Mouse (Mus musculus): ENCODE measurements around the gene Mcpt8.
"Not testable (repeated sequence)": the region's sequence is repeated elsewhere in the genome, so short reads cannot be mapped to it uniquely, and the experiment has no call there.

Mcpt8 gene

DNA sequence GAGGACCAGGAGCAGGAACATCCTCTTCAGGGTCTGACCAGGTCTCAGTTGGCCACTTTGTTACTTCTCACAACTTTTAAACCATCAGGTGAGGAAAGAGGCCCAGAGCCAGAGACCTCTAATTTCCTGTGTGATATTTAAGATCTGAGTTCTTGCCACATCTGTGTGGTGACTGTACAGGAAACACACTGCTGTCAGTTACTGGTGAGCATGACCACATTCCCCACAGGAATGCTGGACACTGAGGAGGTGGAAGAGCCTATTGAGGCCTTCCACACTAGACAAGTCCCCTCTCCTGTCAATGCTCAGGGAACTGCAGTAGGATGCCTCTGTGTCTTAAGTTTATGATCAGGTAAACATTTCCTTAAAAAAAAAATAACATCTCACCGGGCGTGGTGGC, at the start of gene Mcpt8:
TSS of gene Mcpt8 (minus strand) at position 107 of the 400 bp plus-strand sequence.
- DNase-seq (ENCODE audit: low spot score), result no peak

DNA sequence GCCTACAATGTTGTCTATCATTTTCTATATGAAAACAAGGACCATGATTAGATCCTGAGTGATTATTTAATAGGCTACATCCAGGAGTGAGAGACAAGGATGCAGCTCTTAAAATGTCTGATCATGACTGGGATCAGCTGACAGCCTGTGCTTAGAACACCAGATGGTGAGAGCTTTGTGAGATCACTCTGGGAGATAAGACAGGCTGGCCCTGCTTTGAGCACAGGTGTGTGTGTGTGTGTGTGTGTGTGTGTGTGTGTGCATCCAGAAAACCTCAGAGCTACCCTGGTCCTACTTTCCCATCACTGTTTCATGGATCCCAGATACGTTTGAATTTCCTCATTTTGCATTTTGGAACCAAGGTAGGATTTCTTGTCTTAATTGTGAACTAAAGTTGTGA, 48.6 kb upstream of the Mcpt8 start:
- DNase-seq (ENCODE audit: low spot score), result not testable (repeated sequence)

DNA sequence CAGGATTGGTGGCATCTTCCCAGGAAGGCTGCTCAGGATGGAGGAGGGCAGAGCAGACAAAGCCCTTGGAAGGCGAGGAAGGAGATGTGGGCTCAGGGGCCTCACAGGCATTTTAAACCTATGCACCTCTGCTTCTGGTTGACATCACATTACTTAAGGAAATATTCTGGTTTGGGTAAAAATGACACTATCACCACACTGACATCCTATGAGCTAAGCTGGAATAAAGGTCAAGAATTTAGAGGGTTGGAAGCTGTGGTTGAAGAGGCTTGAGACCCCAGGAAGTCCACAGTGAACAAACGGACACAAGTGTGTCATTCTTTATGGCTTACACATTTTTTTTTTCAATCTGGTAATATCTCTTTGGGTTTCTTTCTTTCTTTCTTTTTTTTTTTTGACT, 47.4 kb upstream of the Mcpt8 start, which contains the start of gene Gzmd:
TSS of gene Gzmd (minus strand) at position 101 of the 400 bp plus-strand sequence.
- DNase-seq (ENCODE audit: low spot score), result not testable (repeated sequence)

DNA sequence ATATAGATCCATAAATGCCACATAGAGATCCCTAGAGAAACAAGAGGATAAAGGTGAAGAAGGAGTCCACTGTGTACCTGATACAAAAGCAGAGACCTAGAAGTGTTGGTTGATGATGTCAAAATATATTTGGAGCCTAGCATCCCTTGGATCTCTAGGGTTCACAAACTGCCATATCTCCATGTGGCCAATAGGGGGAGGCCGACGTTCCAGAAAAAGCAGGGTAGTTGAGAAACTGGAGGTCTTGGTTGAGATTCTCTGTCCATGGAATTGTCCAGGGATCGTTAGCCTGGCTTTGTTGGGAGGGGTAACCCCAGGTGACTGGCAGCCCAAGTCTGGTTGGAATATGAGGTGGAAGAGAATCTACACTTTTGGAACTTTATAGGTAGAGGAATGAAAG, 43.3 kb upstream of the Mcpt8 start:
- DNase-seq (ENCODE audit: low spot score), result no peak

DNA sequence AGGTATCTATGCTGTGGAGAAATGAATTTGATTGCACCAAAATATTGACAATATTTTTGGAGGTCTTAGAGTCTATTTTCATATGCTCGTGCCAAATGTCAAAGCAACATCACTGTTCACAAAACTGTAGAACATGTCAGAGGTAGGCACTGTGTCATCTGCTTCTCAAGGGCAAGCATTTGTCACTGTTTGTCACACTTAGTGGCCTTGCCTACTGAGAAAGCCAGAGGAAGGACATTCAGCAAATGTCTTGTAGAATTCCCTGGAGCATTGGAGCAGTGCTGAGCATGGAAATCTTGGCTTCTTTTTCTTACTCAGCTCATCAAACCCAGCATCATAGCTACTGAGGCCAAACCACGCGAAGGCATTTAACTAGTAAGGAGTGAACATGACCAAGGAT, 38.4 kb upstream of the Mcpt8 start:
- no peak for DNase-seq (ENCODE audit: low spot score)

DNA sequence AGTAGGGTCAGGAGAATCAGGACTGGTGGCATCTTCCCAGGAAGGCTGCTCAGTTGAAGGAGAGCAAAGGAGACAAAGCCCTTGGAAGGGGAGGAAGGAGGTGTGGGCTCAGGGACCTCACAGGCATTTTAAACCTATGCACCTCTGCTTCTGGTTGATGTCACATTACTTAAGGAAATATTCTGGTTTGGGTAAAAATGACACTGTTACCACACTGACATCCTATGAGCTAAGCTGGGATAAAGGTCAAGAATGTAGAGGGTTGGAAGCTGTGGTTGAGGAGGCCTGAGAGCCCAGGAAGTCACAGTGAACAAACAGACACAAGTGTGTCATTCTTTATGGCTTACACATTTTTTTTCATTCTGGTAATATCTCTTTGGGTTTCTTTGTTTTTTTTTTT, 35.5 kb upstream of the Mcpt8 start, which contains the start of gene Gzme:
TSS of gene Gzme (minus strand) at position 101 of the 400 bp plus-strand sequence.
- no peak for DNase-seq (ENCODE audit: low spot score)

DNA sequence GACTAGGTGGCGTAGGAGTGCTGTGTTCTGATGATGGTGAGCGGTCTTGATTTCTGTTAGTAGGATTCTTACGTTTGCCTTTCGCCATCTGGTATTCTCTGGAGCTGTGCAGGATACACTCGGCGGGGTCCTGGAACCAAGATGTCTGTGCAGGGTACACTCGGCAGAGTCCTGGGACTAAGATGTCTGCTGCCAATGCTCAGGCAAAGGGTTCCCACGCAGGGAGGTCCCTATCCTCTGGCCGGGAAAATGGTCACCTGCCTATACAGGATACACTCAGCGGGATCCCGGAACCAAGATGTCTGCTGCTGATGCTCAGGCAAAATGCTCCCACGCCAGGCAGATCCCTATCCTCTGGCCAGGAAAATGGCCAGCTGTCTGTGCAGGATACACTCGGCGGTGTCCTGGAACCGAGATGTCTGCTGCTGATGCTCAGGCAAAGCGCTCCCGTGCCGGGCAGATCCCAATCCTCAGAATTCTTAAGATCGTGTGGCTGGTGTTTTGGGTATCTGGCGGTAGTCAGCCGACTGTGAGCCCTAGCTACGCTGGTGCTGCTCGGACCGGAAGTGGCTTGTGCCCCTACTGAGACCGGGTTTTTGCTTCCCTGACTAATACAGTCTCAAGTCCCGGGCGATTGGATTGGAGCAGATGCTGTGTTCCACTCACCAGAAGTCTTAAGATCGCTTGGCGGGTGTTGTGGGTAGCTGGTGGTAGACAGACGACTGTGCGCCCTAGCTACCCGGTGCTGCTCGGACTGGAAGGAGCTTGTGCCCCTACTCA, 30.6 kb upstream of the Mcpt8 start:
- not testable (repeated sequence) for DNase-seq (ENCODE audit: low spot score)

DNA sequence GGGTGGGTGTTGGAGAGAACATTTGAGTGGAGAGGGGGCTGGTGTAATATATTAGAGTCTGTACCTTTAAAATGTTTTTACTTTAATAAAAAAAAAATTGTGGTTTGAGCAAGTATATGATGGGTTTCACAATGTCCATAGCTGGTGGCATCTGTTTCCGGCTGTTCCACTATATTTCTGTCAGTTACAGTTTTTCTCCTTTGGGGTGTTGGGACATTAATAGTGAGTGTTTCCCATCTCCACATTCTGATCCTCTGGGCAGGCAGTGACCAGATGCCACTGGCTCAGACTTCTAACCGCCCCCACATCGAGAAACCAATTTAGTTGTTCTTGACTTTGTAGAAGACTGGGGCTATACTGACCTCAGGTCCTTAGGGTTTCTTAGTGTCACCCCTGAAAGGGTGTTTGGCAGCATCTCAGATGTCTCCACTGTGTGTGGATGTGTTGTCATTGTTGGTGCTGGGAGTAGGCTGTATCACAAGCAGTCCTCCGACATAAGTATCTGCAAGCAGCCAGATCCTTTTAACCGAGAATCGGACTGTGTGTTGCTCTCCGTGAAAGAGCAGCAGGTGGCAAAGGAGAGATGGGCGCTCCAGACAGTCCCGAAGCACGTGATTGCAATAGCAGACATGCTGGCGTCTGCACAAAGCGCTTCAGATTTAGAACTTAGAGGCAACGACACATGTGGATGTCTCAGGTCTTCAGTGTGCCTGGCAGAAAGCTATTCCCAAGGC, 20.5 kb upstream of the Mcpt8 start:
- no peak for DNase-seq (ENCODE audit: low spot score)

DNA sequence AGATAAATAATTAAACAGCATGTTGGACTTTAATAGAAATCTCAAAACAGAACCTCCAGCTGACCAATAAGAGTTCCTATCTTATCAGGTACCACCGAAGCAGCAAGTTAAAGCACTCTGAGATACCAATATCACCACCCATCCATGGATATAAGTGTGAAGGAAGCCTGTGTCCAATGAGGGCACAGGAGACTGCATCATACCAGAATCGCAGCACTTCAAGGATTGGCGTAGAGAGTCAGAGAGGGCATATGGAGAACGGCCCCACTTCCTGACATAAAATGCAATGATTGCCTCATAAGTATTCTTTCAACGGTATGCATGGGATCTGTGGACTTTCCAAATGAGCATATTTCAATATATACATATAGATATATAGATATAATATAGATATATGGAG, 19.9 kb upstream of the Mcpt8 start:
- no peak for DNase-seq (ENCODE audit: low spot score)

DNA sequence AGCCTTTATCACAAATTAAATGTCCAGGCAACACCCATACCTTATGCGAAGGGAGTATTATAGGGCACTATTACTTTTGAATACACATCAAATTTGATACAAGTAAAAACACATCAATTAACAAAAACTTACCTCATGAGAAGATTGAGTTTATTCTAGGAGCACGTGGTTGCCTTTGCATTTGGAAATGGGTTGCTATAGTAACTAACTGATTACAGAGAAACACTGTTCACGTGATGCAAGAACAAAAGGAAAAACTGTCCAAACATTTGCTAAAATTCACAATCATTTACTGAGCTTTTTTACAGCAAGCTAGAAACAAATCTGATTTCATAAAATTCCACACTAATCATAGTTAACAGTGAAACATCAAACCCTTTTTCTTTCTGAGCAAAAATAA, 18.4 kb upstream of the Mcpt8 start:
- DNase-seq (ENCODE audit: low spot score), result no peak

DNA sequence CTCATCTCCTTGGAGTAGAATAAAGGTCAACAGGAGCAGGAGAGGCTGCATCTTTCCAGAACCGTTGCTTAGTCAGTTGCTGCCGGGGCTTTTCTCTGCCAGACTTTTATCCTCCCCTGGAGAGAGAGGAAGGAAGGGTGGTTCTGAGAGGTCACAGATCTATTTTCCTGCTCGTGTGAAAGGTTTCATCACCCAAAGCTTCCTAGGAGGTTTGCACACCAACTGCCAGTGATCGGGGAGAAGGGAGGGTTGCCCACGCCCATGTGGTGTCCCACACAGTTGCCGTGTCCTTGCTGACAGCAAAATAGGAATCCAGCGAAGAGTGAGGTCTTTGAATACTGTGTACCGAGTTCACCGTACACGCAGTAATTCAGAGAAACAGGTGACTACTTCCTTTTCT, 17.3 kb upstream of the Mcpt8 start, which contains the start of gene Ctsg:
TSS of gene Ctsg (minus strand) at position 189 of the 400 bp plus-strand sequence.
- DNase-seq (ENCODE audit: low spot score), result no peak

DNA sequence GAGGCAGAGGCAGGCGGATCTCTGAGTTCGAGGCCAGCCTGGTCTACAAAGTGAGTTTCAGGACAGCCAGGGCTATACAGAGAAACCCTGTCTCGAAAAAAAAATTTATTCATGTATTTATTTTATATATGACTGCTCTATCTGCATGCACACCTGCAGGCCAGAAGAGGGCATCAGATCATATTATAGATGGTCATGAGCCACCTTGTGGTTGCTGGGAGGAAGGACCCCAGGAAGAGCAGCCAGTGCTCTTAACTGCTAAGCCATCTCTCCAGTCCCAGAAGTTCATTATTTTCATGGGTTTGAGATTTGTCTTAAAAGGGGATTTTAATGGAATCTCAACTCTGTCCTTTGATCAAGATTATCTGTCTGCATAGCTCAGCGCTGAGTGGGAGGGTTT, 13.9 kb upstream of the Mcpt8 start:
- no peak for DNase-seq (ENCODE audit: low spot score)

DNA sequence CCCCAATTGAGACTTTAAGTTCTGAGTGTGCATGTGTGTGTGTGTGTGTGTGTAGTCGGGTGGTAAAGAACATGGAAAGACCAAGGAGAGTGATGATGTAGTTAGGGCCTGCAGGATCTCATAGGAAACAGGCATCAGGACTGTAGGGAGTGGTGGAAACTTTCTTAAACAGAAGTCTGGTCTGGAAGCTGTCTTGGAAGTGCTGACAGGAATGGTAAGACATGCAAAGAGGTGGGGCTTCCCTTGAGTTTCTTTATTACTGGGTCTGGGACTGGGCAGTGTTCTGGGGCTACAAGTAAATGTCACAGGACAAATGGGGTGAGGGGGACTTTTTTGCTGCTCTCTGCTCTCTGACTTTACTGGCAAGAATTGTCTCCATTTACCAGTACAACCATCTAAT, 12.5 kb upstream of the Mcpt8 start:
- no peak for DNase-seq (ENCODE audit: low spot score)

DNA sequence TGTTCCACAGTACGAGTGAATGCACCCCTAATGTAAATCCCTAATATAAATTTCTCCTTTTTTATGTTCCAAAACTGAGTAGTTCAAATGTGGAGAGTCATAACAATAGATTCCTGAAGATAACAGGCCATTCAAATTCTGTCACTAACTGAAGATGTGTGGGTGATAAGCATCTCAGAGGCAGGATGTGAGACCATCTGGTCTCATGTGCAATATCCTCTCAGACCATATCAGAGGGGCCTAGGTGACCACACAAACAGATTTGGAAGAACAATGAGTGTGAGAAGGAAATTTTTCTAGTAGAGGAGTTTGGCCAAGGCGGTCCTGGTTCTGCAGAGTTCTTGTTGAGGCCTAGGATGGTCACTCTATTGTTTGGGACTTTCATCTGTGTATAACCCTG, 8.3 kb upstream of the Mcpt8 start:
- no peak for DNase-seq (ENCODE audit: low spot score)

DNA sequence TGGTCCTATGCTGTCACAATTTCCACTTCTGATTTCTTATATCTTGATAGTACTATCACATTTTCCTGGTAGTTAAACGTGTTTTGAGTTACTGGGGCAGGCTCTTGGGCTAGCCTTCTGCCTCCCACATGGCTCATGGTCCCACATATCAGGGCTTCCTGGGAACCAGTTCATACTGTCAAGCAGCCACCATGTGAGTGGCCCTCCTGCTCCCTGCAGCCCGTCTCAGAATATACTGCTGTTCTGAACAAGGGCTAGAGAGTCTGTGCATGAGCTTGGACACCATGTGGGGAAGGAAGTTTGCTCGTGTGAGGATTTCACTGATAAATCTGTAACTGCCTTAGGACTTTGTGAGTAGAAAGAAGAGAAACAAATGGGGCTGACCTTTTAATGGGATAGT, 1.6 kb upstream of the Mcpt8 start:
- DNase-seq (ENCODE audit: low spot score), result no peak

DNA sequence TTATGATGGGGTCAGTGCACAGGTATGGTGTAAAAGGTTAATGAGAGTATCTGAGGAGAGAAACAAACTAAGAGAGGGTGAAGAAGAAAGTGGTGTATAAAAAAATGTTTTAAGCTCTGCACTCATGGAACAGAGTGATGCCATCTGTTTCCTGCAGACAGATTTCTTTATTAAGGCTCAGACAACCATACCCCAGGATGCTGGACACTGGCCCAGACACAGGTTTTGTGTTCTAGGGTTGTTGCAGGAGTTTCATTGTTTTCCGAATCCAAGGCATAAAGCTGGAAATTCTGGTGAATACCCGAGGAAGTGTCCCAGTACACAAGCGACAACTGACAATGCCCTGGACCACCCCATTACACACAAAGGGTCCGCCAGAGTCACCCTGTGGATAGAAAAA, 3.1 kb downstream of the Mcpt8 start:
- no peak for DNase-seq (ENCODE audit: low spot score)

DNA sequence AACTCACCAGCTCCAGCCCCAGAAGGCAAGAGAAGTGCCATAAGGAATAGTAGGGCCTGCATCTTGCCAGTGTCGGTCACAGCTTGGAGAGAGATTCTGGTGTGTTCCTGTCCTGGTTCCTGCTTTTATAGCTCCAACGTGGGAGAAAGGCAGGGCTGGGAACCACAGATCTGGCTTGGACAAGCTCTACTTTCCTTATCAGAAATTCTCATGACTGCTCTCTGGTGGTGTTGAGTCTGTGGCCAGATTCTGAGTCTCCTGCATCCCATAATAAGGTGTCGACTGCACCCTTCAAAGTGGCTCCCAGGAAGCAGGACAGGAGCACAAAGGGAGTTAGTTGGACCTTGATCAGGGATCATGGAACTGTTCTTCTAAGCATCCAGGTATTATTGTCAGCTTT, 22.9 kb downstream of the Mcpt8 start, which contains the start of gene Mcpt4:
TSS of gene Mcpt4 (minus strand) at position 101 of the 400 bp plus-strand sequence.
- not testable (repeated sequence) for DNase-seq (ENCODE audit: low spot score)

DNA sequence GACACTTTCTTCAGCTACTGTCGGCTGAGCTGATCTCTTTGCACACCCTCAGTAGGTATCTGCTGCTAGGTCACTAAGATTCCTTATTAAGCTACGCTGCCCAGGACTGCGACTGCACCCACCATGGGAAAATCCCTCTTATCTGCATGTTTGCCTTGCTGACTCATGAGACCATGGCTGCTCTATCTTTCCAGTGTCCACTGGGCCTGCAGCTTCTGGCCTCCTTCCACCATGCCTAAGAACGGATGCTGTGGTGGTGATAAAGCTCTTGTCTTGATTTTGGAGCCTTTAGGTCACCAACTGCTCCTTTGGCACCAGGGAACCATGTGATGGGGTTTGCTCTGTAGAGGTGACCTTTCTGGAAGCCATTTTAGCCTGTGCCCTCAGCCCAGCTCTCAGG, 27.4 kb downstream of the Mcpt8 start:
- no peak for DNase-seq (ENCODE audit: low spot score)

DNA sequence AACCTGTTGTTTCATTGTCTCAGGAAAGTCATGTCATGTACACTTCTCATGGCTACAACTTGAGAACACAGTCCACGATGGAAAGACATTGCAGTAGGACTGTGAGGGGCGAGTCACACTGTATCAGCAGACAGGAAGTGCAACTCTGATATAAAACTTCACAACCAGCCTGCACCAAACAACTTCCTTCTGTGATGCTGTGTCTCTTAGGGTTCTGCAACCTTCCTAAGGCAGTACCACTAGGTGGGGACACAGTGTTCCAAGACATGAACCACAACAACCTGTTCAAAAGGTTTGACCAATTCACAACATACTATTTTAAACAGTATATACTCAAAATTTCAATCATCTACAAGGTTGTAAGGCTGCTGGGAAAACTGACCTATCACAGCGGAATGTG, 29.7 kb downstream of the Mcpt8 start:
- DNase-seq (ENCODE audit: low spot score), result no peak

DNA sequence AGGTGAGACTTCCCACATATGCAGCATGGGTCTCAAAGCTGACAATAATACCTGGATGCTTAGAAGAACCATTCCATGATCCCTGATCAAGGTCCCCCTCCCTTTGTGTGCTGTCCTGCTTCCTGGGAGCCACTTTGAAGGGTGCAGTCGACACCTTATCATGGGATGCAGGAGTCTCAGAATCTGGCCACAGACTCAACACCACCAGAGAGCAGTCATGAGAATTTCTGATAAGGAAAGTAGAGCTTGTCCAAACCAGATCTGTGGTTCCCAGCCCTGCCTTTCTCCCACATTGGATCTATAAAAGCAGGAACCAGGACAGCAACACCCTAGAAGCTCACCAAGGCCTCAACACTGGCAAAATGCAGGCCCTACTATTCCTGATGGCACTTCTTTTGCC, 43.3 kb downstream of the Mcpt8 start, which contains the start of gene Mcpt2:
TSS of gene Mcpt2 (plus strand) at position 250 of the 400 bp plus-strand sequence.
- not testable (repeated sequence) for DNase-seq (ENCODE audit: low spot score)

DNA sequence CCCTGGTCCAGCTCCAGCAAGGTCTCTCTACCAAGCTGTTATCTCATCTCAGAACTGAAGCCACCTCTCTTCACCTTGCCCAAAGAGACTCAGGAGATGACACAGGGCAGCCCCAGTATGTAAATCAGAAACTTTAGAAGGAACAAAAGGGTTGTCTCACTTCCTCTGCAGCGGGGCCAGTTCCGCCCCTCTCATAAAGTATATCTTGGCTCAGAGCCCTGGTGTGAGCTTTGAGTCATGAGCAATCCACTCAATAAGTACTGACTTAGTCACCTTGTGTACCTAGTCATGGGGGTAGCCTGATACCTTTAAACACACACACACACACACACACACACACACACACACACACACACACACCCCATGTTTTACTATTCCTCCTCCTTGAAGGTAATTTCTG, 50.6 kb downstream of the Mcpt8 start:
- no peak for DNase-seq (ENCODE audit: low spot score)

Data from T-cell, adult 2 months (primary cell).